Mouse (Mus musculus): Measurements from ENCODE around the gene Manbal. TPM values are rescaled to one million over a fixed set of nuclear protein-coding genes. Genes with fewer than 3 reads are reported as not detected.

Manbal gene
- polyA plus RNA-seq (2014; fragmentation: Nextera tagmentation; extraction: Ambion mirVana): 30.4 and 36.3 TPM in 2 replicates

- peaks cover 9 to 17% of the 10 kb centered on the region in 2 experiments for H3K4me1 ChIP-seq (ENCODE audit: control insufficient read depth in 2 of 2, insufficient read depth in 2 of 2, low read length in 2 of 2)
- H3K27me3 ChIP-seq (ENCODE audit: control insufficient read depth, insufficient read depth, low read length): no peaks in the 10 kb centered on the region
- peak within 1 kb of the TSS; percentile 96 for H3K9ac ChIP-seq (ENCODE audit: low read length)
- no peaks in the 10 kb centered on the region for H3K9me3 ChIP-seq (ENCODE audit: control insufficient read depth, low read length)
- 4% methylated on average over 42 of the region's 42 CpGs for WGBS
- H3K36me3 ChIP-seq (ENCODE audit: control insufficient read depth, insufficient read depth, low read length): peaks cover 6% of the 10 kb centered on the region; the same call in 1 of the 2 replicates
- peak within 1 kb of the TSS; percentile 83 to 99 for H3K4me3 ChIP-seq (ENCODE audit: control insufficient read depth in 1 of 2, insufficient read depth in 1 of 2, low read depth in 1 of 2, low read length in 2 of 2)
- peak; percentile 71 for ATAC-seq (ENCODE audit: insufficient number of reproducible peaks, insufficient read depth, low FRiP score, low read depth)
- peak within 1 kb of the TSS; percentile 84 to 91 for H3K27ac ChIP-seq (replicated peaks in 1 of 2; ENCODE audit: control insufficient read depth in 1 of 2, insufficient read depth in 1 of 2, low read depth in 2 of 2, low read length in 2 of 2)
- H3K4me2 ChIP-seq (ENCODE audit: low read length): peak within 1 kb of the TSS; percentile 78
Observed at GRCm38 (mm10) chr2:157367184-157367893, at the start of gene Manbal. Manbal (plus strand) TSS chr2:157367594.

GRCm38 (mm10) chr2:157320135-157320534 lies 47.3 kb upstream of the Manbal start:
- H3K36me3 ChIP-seq (ENCODE audit: control insufficient read depth, insufficient read depth, low read length): peaks cover 97% of the 10 kb centered on the region
- no peak overlapping the region for H3K4me2 ChIP-seq (ENCODE audit: low read length)
- no peak overlapping the region for H3K4me3 ChIP-seq (ENCODE audit: control insufficient read depth in 1 of 2, insufficient read depth in 1 of 2, low read depth in 1 of 2, low read length in 2 of 2)
- no peaks in the 10 kb centered on the region for H3K9me3 ChIP-seq (ENCODE audit: control insufficient read depth, low read length)
- H3K9ac ChIP-seq (ENCODE audit: low read length): no peak overlapping the region
- WGBS: 89% methylated on average over 8 of the region's 8 CpGs
- peaks cover 4 to 8% of the 10 kb centered on the region in 2 experiments; a peak in 1 of 4 replicates for H3K4me1 ChIP-seq (ENCODE audit: control insufficient read depth in 2 of 2, insufficient read depth in 2 of 2, low read length in 2 of 2)
- ATAC-seq (ENCODE audit: insufficient number of reproducible peaks, insufficient read depth, low FRiP score, low read depth): no peak
- H3K27me3 ChIP-seq (ENCODE audit: control insufficient read depth, insufficient read depth, low read length): no peaks in the 10 kb centered on the region
- H3K27ac ChIP-seq (replicated peaks in 1 of 2; ENCODE audit: control insufficient read depth in 1 of 2, insufficient read depth in 1 of 2, low read depth in 2 of 2, low read length in 2 of 2): no peak overlapping the region

- Histone ChIP-seq H3K9ac (ENCODE audit: low read length) (no peak overlapping the region), H3K4me2 (ENCODE audit: low read length) (no peak overlapping the region), H3K27me3 (ENCODE audit: control insufficient read depth, insufficient read depth, low read length) (no peaks in the 10 kb centered on the region), H3K36me3 (ENCODE audit: control insufficient read depth, insufficient read depth, low read length) (peaks cover 97% of the 10 kb centered on the region), H3K4me3 (ENCODE audit: control insufficient read depth in 1 of 2, insufficient read depth in 1 of 2, low read depth in 1 of 2, low read length in 2 of 2) (no peak overlapping the region), H3K4me1 (ENCODE audit: control insufficient read depth in 2 of 2, insufficient read depth in 2 of 2, low read length in 2 of 2) (peaks cover 4 to 8% of the 10 kb centered on the region in 2 experiments; a peak in 1 of 4 replicates), H3K27ac (replicated peaks in 1 of 2; ENCODE audit: control insufficient read depth in 1 of 2, insufficient read depth in 1 of 2, low read depth in 2 of 2, low read length in 2 of 2) (no peak overlapping the region), H3K9me3 (ENCODE audit: control insufficient read depth, low read length) (no peaks in the 10 kb centered on the region)
- 66% methylated on average over 5 of the region's 5 CpGs for WGBS
- ATAC-seq (ENCODE audit: insufficient number of reproducible peaks, insufficient read depth, low FRiP score, low read depth): no peak
Observed at GRCm38 (mm10) chr2:157320886-157321285, 46.5 kb upstream of the Manbal start.

GRCm38 (mm10) chr2:157322029-157322766 lies 45.2 kb upstream of the Manbal start:
- H3K4me1 ChIP-seq (ENCODE audit: control insufficient read depth in 2 of 2, insufficient read depth in 2 of 2, low read length in 2 of 2): peaks cover 4 to 5% of the 10 kb centered on the region in 2 experiments; a peak in 1 of 4 replicates
- no peaks in the 10 kb centered on the region for H3K9me3 ChIP-seq (ENCODE audit: control insufficient read depth, low read length)
- H3K4me2 ChIP-seq (ENCODE audit: low read length): no peak overlapping the region
- ATAC-seq (ENCODE audit: insufficient number of reproducible peaks, insufficient read depth, low FRiP score, low read depth): no peak
- H3K9ac ChIP-seq (ENCODE audit: low read length): no peak overlapping the region
- H3K27ac ChIP-seq (replicated peaks in 1 of 2; ENCODE audit: control insufficient read depth in 1 of 2, insufficient read depth in 1 of 2, low read depth in 2 of 2, low read length in 2 of 2): no peak overlapping the region
- WGBS: 85% methylated on average over 5 of the region's 5 CpGs
- H3K36me3 ChIP-seq (ENCODE audit: control insufficient read depth, insufficient read depth, low read length): peaks cover 99% of the 10 kb centered on the region
- no peaks in the 10 kb centered on the region for H3K27me3 ChIP-seq (ENCODE audit: control insufficient read depth, insufficient read depth, low read length)
- H3K4me3 ChIP-seq (ENCODE audit: control insufficient read depth in 1 of 2, insufficient read depth in 1 of 2, low read depth in 1 of 2, low read length in 2 of 2): no peak overlapping the region

GRCm38 (mm10) chr2:157325238-157325637 lies 42.2 kb upstream of the Manbal start:
- Histone ChIP-seq H3K9me3 (ENCODE audit: control insufficient read depth, low read length) (no peaks in the 10 kb centered on the region), H3K4me2 (ENCODE audit: low read length) (no peak overlapping the region), H3K27ac (replicated peaks in 1 of 2; ENCODE audit: control insufficient read depth in 1 of 2, insufficient read depth in 1 of 2, low read depth in 2 of 2, low read length in 2 of 2) (no peak overlapping the region), H3K36me3 (ENCODE audit: control insufficient read depth, insufficient read depth, low read length) (peaks cover 83% of the 10 kb centered on the region), H3K9ac (ENCODE audit: low read length) (no peak overlapping the region), H3K4me3 (ENCODE audit: control insufficient read depth in 1 of 2, insufficient read depth in 1 of 2, low read depth in 1 of 2, low read length in 2 of 2) (no peak overlapping the region), H3K4me1 (ENCODE audit: control insufficient read depth in 2 of 2, insufficient read depth in 2 of 2, low read length in 2 of 2) (peaks cover 3 to 4% of the 10 kb centered on the region in 2 experiments; a peak in 1 of 4 replicates), H3K27me3 (ENCODE audit: control insufficient read depth, insufficient read depth, low read length) (no peaks in the 10 kb centered on the region)
- ATAC-seq (ENCODE audit: insufficient number of reproducible peaks, insufficient read depth, low FRiP score, low read depth): no peak
- WGBS: 62% methylated on average over 2 of the region's 2 CpGs

- Histone ChIP-seq H3K4me3 (ENCODE audit: control insufficient read depth in 1 of 2, insufficient read depth in 1 of 2, low read depth in 1 of 2, low read length in 2 of 2) (no peak overlapping the region), H3K36me3 (ENCODE audit: control insufficient read depth, insufficient read depth, low read length) (peaks cover 54% of the 10 kb centered on the region), H3K27ac (replicated peaks in 1 of 2; ENCODE audit: control insufficient read depth in 1 of 2, insufficient read depth in 1 of 2, low read depth in 2 of 2, low read length in 2 of 2) (no peak overlapping the region), H3K4me1 (ENCODE audit: control insufficient read depth in 2 of 2, insufficient read depth in 2 of 2, low read length in 2 of 2) (peaks cover 3 to 4% of the 10 kb centered on the region in 2 experiments; a peak in 1 of 4 replicates), H3K27me3 (ENCODE audit: control insufficient read depth, insufficient read depth, low read length) (no peaks in the 10 kb centered on the region), H3K9me3 (ENCODE audit: control insufficient read depth, low read length) (no peaks in the 10 kb centered on the region), H3K4me2 (ENCODE audit: low read length) (no peak overlapping the region), H3K9ac (ENCODE audit: low read length) (no peak overlapping the region)
- WGBS: 36% methylated on average over 5 of the region's 5 CpGs
- ATAC-seq (ENCODE audit: insufficient number of reproducible peaks, insufficient read depth, low FRiP score, low read depth): no peak
Observed at GRCm38 (mm10) chr2:157328106-157328505, 39.3 kb upstream of the Manbal start.

GRCm38 (mm10) chr2:157328570-157328969 lies 38.8 kb upstream of the Manbal start:
- Histone ChIP-seq H3K27me3 (ENCODE audit: control insufficient read depth, insufficient read depth, low read length) (no peaks in the 10 kb centered on the region), H3K4me2 (ENCODE audit: low read length) (no peak overlapping the region), H3K4me1 (ENCODE audit: control insufficient read depth in 2 of 2, insufficient read depth in 2 of 2, low read length in 2 of 2) (peaks cover 3 to 4% of the 10 kb centered on the region in 2 experiments; a peak in 1 of 4 replicates), H3K27ac (replicated peaks in 1 of 2; ENCODE audit: control insufficient read depth in 1 of 2, insufficient read depth in 1 of 2, low read depth in 2 of 2, low read length in 2 of 2) (no peak overlapping the region), H3K4me3 (ENCODE audit: control insufficient read depth in 1 of 2, insufficient read depth in 1 of 2, low read depth in 1 of 2, low read length in 2 of 2) (no peak overlapping the region), H3K9me3 (ENCODE audit: control insufficient read depth, low read length) (no peaks in the 10 kb centered on the region), H3K9ac (ENCODE audit: low read length) (no peak overlapping the region), H3K36me3 (ENCODE audit: control insufficient read depth, insufficient read depth, low read length) (peaks cover 49% of the 10 kb centered on the region)
- no peak for ATAC-seq (ENCODE audit: insufficient number of reproducible peaks, insufficient read depth, low FRiP score, low read depth)
- 37% methylated on average over 11 of the region's 11 CpGs for WGBS
